ENCODE assay signal across 11 mouse cellular contexts in the genomic region with DNA sequence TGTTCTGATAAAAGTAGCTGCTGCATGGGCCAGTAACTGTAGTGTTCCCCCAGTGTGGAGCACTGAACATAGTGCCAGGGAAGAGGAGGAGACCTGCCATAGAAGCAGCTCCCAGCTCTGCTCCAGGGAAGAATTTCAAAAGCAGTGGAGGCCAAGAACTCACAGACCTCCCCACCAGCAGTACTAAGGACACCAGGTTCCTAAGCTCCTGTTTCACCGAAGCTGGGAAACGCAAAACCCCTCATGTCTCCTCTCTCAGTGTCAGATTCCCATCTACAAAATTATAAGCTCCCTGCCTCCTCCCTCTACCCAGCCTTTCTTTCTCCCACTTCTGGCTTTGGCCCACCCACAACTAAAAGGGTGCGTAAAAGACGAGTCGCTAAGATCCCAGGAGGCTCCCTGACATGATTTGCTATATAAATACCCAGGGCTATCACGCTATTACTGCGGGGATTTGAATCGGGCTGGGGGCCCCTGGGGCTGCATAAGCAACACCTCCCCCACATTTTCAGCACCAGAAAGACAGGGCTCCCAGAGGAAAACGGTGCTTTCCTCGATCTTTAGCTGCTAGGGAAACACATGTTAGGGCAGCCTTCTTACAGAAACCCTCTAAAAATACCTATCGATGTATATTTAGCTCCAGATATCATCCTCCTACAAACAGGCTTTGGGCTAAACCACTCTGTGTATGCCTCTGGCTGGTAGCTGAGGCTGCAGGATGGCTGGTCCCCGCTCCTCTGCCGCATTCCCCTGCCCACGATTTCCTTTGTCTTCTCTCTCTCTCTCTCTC.
A peak's percentile ranks its signal among the peaks of the same experiment; 100 is the strongest.
DNase-seq lines count a peak whose midpoint lies in the region; ATAC-seq and TF ChIP-seq lines count a peak whose summit lies in the region.
"Had no signal": no experiment of that assay in that cellular context is flagged by ENCODE, and none has a peak within 500 bp of the region (broad histone marks: within the 10 kb centered on the region; RNA-seq: fewer than 3 reads in every experiment).

No protein-coding gene starts in this region.

- peak; percentile 50; the same call in 1 of the 2 replicates for ATAC-seq in hindbrain, embryonic 16.5 days
- ATAC-seq: activated CD4-positive, CD25-positive, alpha-beta regulatory T cell, adult 4 months had no signal

- peak overlapping the region; percentile 50 for H3K4me3 ChIP-seq in gastrocnemius, adult 2 months
- H3K4me3 ChIP-seq in layer of hippocampus, adult 2 months, result no peak overlapping the region
- no peak overlapping the region for H3K4me3 ChIP-seq in hindbrain, embryonic 16.5 days (ENCODE audit: low read length)

- H3K4me1 ChIP-seq in hindbrain, embryonic 16.5 days (ENCODE audit: control insufficient read depth, insufficient read depth, low read depth, low read length), result peaks cover 4% of the 10 kb centered on the region

- peak; percentile 56 for DNase-seq in gastrocnemius, adult 2 months
- DNase-seq in gastrocnemius, postnatal 4 days (ENCODE audit: low spot score in 2 of 2), result no peak
- DNase-seq in layer of hippocampus, adult 2 months (ENCODE audit: low spot score in 2 of 2), result no peak
- no peak for DNase-seq in layer of hippocampus, postnatal 36 days
- peak; percentile 45 to 58 for DNase-seq in right cerebral cortex, postnatal 10 days (ENCODE audit: low spot score in 2 of 2)
- no peak for DNase-seq in testis, postnatal 14 days (ENCODE audit: low spot score)
- DNase-seq in adrenal gland, postnatal 14 days, result no peak
- DNase-seq: cerebellum, adult 11-12 months had no signal

- intact Hi-C loops in gastrocnemius, adult 2 months (cut with DNase I), result no loop called here

- no peak for TF ChIP-seq CTCF in gastrocnemius, adult 2 months (IDR thresholded peaks at IDR 0.05)
- TF ChIP-seq CTCF in layer of hippocampus, adult 2 months (conservative IDR thresholded peaks at IDR 0.05), result no peak

- no peak overlapping the region for H3K9ac ChIP-seq in hindbrain, embryonic 16.5 days (ENCODE audit: low read depth, low read length)

- 0 out of 2 replicates have a peak overlapping the region, but pooled peaks have one; percentile 12 for H3K4me2 ChIP-seq in hindbrain, embryonic 16.5 days (ENCODE audit: low read length)

- peak overlapping the region; percentile 86 for H3K27ac ChIP-seq in gastrocnemius, adult 2 months
- H3K27ac ChIP-seq in layer of hippocampus, adult 2 months, result peak overlapping the region; percentile 67
- peak overlapping the region; percentile 48; the same call in 1 of the 2 replicates for H3K27ac ChIP-seq in hindbrain, embryonic 16.5 days (ENCODE audit: low read depth, low read length)
- H3K27ac ChIP-seq: stomach, postnatal 0 days had no signal

- WGBS in hindbrain, embryonic 16.5 days, result 51% methylated on average over 14 of the region's 14 CpGs

- H3K27me3 ChIP-seq in hindbrain, embryonic 16.5 days (replicated peaks; ENCODE audit: control insufficient read depth, insufficient read depth, low read length), result no peaks in the 10 kb centered on the region

- H3K9me3 ChIP-seq in hindbrain, embryonic 16.5 days (ENCODE audit: control insufficient read depth, low read length), result no peaks in the 10 kb centered on the region

- no peaks in the 10 kb centered on the region for H3K36me3 ChIP-seq in hindbrain, embryonic 16.5 days (ENCODE audit: control insufficient read depth, insufficient read depth, low read length)

Comparison
In these comparisons a context has a peak if more than half of its experiments do, and no peak if none do; other contexts are left out.
1. DNase-seq: peak in gastrocnemius, adult 2 months (single experiment) and right cerebral cortex, postnatal 10 days (2 of 2); none in gastrocnemius, postnatal 4 days (0 of 2), layer of hippocampus, adult 2 months (0 of 2), layer of hippocampus, postnatal 36 days (0 of 2), testis, postnatal 14 days (single experiment) and adrenal gland, postnatal 14 days (single experiment).
2. Peak in every context shown above with its lines, with median percentiles within 50 percentile points of each other: H3K27ac ChIP-seq.